Mouse (Mus musculus): ENCODE results near the gene Odam. TPM values are rescaled to one million over a fixed set of nuclear protein-coding genes. Genes with fewer than 3 reads are reported as not detected.

Odam gene
- polyA plus RNA-seq (2012; rRNA removed) = 4.6 TPM in 1 of 2 replicates, not detected in the other

GRCm38 (mm10) chr5:87884729-87885128 is at the start of gene Odam:
TSS of gene Odam (plus strand) at chr5:87885029.
- Histone ChIP-seq H3K4me1 (ENCODE audit: control insufficient read depth, insufficient read depth, low read length) (no peaks in the 10 kb centered on the region), H3K36me3 (ENCODE audit: control insufficient read depth, insufficient read depth, low read length) (no peaks in the 10 kb centered on the region), H3K4me3 (ENCODE audit: control insufficient read depth, low read depth, low read length) (no peak within 1 kb of the TSS), H3K27me3 (ENCODE audit: control insufficient read depth, insufficient read depth, low read length) (no peaks in the 10 kb centered on the region), H3K27ac (ENCODE audit: control insufficient read depth, insufficient read depth, low read depth, low read length) (no peak within 1 kb of the TSS)
- no peak for TF ChIP-seq CTCF (IDR thresholded peaks at IDR 0.05; ENCODE audit: control insufficient read depth, insufficient read depth, insufficient replicate concordance, low read depth, low read length)
- TF ChIP-seq POLR2A (IDR thresholded peaks at IDR 0.05; ENCODE audit: control insufficient read depth, low read depth, low read length) = no peak

DNA sequence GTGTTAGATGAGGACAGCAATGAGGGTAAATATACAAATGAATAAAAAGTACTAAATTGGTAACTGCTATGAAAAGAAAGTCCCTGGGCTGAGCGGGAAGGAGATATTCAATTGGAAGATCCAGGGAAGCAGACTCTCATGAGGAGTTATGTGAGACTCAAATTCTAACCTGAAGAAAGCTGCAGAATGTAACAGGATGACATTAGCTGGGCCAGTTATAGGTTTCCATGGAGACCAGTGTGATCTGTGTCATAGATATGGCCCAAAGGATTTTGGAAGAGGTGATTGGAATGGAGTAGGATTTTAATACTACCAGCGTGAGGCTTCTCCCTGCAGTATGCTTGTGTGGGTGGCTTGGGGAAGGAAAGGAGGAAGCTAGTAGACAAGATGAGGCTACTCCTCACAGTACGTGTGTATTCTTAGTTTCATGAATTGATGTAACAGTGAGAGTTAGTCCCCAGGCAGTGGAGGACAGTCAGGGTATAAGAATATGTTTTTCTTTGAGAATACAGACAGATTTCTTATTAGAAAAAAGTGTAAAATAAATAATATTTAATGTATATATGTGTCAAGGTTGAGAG is 29.6 kb upstream of the Odam start:
- TF ChIP-seq CTCF (IDR thresholded peaks at IDR 0.05; ENCODE audit: control insufficient read depth, insufficient read depth, insufficient replicate concordance, low read depth, low read length) (no peak), POLR2A (IDR thresholded peaks at IDR 0.05; ENCODE audit: control insufficient read depth, low read depth, low read length) (no peak)
- Histone ChIP-seq H3K27ac (ENCODE audit: control insufficient read depth, insufficient read depth, low read depth, low read length) (no peak overlapping the region), H3K4me1 (ENCODE audit: control insufficient read depth, insufficient read depth, low read length) (peaks cover 3% of the 10 kb centered on the region), H3K4me3 (ENCODE audit: control insufficient read depth, low read depth, low read length) (no peak overlapping the region), H3K36me3 (ENCODE audit: control insufficient read depth, insufficient read depth, low read length) (no peaks in the 10 kb centered on the region), H3K27me3 (ENCODE audit: control insufficient read depth, insufficient read depth, low read length) (no peaks in the 10 kb centered on the region)

DNA sequence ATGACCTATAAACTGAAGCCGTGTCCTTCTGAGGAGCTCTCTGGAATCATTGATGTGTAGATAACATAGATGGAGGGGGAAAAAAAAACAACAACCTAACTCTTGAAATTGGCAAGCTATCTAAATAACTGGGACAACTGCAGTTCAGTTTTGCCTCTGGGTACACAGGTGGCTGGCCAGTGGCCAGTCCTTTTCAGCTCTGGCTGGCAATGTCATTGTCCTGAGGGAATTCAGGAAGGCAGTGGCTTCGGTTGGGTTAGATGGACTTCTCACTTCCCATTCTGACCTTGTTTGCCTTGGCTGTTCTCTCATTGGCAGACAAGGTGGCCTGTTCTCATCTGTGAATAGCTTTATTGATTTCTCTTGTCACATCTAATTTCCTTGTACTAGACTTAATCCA is 14.7 kb upstream of the Odam start:
- H3K27ac ChIP-seq (ENCODE audit: control insufficient read depth, insufficient read depth, low read depth, low read length) = no peak overlapping the region
- H3K4me1 ChIP-seq (ENCODE audit: control insufficient read depth, insufficient read depth, low read length) = no peaks in the 10 kb centered on the region
- H3K36me3 ChIP-seq (ENCODE audit: control insufficient read depth, insufficient read depth, low read length) = no peaks in the 10 kb centered on the region
- TF ChIP-seq CTCF (IDR thresholded peaks at IDR 0.05; ENCODE audit: control insufficient read depth, insufficient read depth, insufficient replicate concordance, low read depth, low read length) (no peak), POLR2A (IDR thresholded peaks at IDR 0.05; ENCODE audit: control insufficient read depth, low read depth, low read length) (no peak)
- no peak overlapping the region for H3K4me3 ChIP-seq (ENCODE audit: control insufficient read depth, low read depth, low read length)
- H3K27me3 ChIP-seq (ENCODE audit: control insufficient read depth, insufficient read depth, low read length) = no peaks in the 10 kb centered on the region

GRCm38 (mm10) chr5:87871423-87871822 is 13.4 kb upstream of the Odam start:
- H3K27me3 ChIP-seq (ENCODE audit: control insufficient read depth, insufficient read depth, low read length) = no peaks in the 10 kb centered on the region
- H3K4me1 ChIP-seq (ENCODE audit: control insufficient read depth, insufficient read depth, low read length) = no peaks in the 10 kb centered on the region
- TF ChIP-seq POLR2A (IDR thresholded peaks at IDR 0.05; ENCODE audit: control insufficient read depth, low read depth, low read length) (no peak), CTCF (IDR thresholded peaks at IDR 0.05; ENCODE audit: control insufficient read depth, insufficient read depth, insufficient replicate concordance, low read depth, low read length) (peak; percentile 30; the same call in 1 of the 2 replicates)
- no peaks in the 10 kb centered on the region for H3K36me3 ChIP-seq (ENCODE audit: control insufficient read depth, insufficient read depth, low read length)
- no peak overlapping the region for H3K27ac ChIP-seq (ENCODE audit: control insufficient read depth, insufficient read depth, low read depth, low read length)
- no peak overlapping the region for H3K4me3 ChIP-seq (ENCODE audit: control insufficient read depth, low read depth, low read length)

- Histone ChIP-seq H3K36me3 (ENCODE audit: control insufficient read depth, insufficient read depth, low read length) (no peaks in the 10 kb centered on the region), H3K4me1 (ENCODE audit: control insufficient read depth, insufficient read depth, low read length) (no peaks in the 10 kb centered on the region), H3K4me3 (ENCODE audit: control insufficient read depth, low read depth, low read length) (no peak within 1 kb of the TSS), H3K27ac (ENCODE audit: control insufficient read depth, insufficient read depth, low read depth, low read length) (no peak within 1 kb of the TSS), H3K27me3 (ENCODE audit: control insufficient read depth, insufficient read depth, low read length) (no peaks in the 10 kb centered on the region)
- TF ChIP-seq POLR2A (IDR thresholded peaks at IDR 0.05; ENCODE audit: control insufficient read depth, low read depth, low read length) (no peak), CTCF (IDR thresholded peaks at IDR 0.05; ENCODE audit: control insufficient read depth, insufficient read depth, insufficient replicate concordance, low read depth, low read length) (no peak)
These were observed 40.5 kb downstream of the Odam start, which contains the start of gene Csn3 for GRCm38 (mm10) chr5:87925372-87925771. TSS of gene Csn3 (plus strand) at chr5:87925579.

DNA sequence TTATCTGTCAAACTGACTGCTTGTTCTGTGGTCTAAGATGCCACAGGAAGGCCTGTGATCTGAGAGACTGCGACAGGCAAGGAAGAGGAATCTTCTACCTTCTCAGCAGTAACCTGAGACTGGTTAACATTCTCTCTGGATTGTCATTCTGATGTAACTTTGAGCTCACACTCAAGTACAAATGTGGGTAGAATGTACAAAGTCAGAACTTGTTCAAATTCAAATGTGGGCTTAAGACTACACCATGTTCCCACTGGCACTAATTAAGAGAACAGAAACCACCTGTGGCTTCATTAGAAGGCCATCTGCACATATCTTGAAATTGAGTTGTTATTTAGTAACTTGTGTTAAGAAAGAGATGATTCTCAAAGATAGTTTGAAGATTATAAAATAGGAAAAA is 46.8 kb downstream of the Odam start:
- Histone ChIP-seq H3K36me3 (ENCODE audit: control insufficient read depth, insufficient read depth, low read length) (no peaks in the 10 kb centered on the region), H3K4me3 (ENCODE audit: control insufficient read depth, low read depth, low read length) (no peak overlapping the region), H3K27ac (ENCODE audit: control insufficient read depth, insufficient read depth, low read depth, low read length) (no peak overlapping the region), H3K27me3 (ENCODE audit: control insufficient read depth, insufficient read depth, low read length) (no peaks in the 10 kb centered on the region), H3K4me1 (ENCODE audit: control insufficient read depth, insufficient read depth, low read length) (no peaks in the 10 kb centered on the region)
- no peak for TF ChIP-seq CTCF (IDR thresholded peaks at IDR 0.05; ENCODE audit: control insufficient read depth, insufficient read depth, insufficient replicate concordance, low read depth, low read length)
- TF ChIP-seq POLR2A (IDR thresholded peaks at IDR 0.05; ENCODE audit: control insufficient read depth, low read depth, low read length) = no peak

DNA sequence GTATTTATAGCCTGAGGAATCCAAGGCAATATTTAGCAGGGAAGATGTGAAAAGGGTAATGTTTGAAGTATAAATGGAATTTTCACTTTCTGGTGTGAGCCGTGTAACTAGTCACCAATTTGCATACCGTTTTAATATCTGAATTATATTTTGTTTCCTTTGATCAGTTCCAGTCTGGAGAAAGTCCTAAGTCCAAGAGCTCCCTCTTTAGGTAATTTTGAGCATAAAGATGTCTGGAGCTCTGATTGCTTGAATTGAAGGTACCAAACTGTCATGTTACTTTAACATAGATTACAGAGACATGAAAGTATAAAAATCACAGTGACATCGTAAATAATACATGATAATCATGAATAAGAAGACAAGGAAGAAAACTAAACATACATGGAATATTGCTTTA is 55.9 kb downstream of the Odam start:
- no peaks in the 10 kb centered on the region for H3K4me1 ChIP-seq (ENCODE audit: control insufficient read depth, insufficient read depth, low read length)
- H3K27me3 ChIP-seq (ENCODE audit: control insufficient read depth, insufficient read depth, low read length) = no peaks in the 10 kb centered on the region
- H3K27ac ChIP-seq (ENCODE audit: control insufficient read depth, insufficient read depth, low read depth, low read length) = no peak overlapping the region
- TF ChIP-seq CTCF (IDR thresholded peaks at IDR 0.05; ENCODE audit: control insufficient read depth, insufficient read depth, insufficient replicate concordance, low read depth, low read length) (no peak), POLR2A (IDR thresholded peaks at IDR 0.05; ENCODE audit: control insufficient read depth, low read depth, low read length) (no peak)
- no peaks in the 10 kb centered on the region for H3K36me3 ChIP-seq (ENCODE audit: control insufficient read depth, insufficient read depth, low read length)
- no peak overlapping the region for H3K4me3 ChIP-seq (ENCODE audit: control insufficient read depth, low read depth, low read length)

All from testis, adult 2 months (tissue).